Mouse (Mus musculus): ENCODE data around the gene Acadm.

Gene Acadm

GRCm38 (mm10) chr3:153944335-153944990 is at the start of gene Acadm:
Gene Acadm, minus strand, starts transcription at chr3:153944632.
- peak; percentile 5; the same call in 1 of the 2 replicates for TF ChIP-seq GATA4 (IDR thresholded peaks at IDR 0.05; ENCODE audit: insufficient replicate concordance, low read length)

GRCm38 (mm10) chr3:153984428-153985340 is 40.3 kb upstream of the Acadm start:
- TF ChIP-seq GATA4 (IDR thresholded peaks at IDR 0.05; ENCODE audit: insufficient replicate concordance, low read length): no peak

GRCm38 (mm10) chr3:153980611-153981010 is 36.2 kb upstream of the Acadm start:
- no peak for TF ChIP-seq GATA4 (IDR thresholded peaks at IDR 0.05; ENCODE audit: insufficient replicate concordance, low read length)

- no peak for TF ChIP-seq GATA4 (IDR thresholded peaks at IDR 0.05; ENCODE audit: insufficient replicate concordance, low read length)
Measured at GRCm38 (mm10) chr3:153975791-153976190, 31.4 kb upstream of the Acadm start.

GRCm38 (mm10) chr3:153975060-153975459 is 30.6 kb upstream of the Acadm start:
- TF ChIP-seq GATA4 (IDR thresholded peaks at IDR 0.05; ENCODE audit: insufficient replicate concordance, low read length): no peak

GRCm38 (mm10) chr3:153973949-153974760 is 29.7 kb upstream of the Acadm start:
- TF ChIP-seq GATA4 (IDR thresholded peaks at IDR 0.05; ENCODE audit: insufficient replicate concordance, low read length): no peak

GRCm38 (mm10) chr3:153973171-153973948 is 28.9 kb upstream of the Acadm start, which contains the start of gene Slc44a5:
Gene Slc44a5, plus strand, starts transcription at chr3:153973436.
- TF ChIP-seq GATA4 (IDR thresholded peaks at IDR 0.05; ENCODE audit: insufficient replicate concordance, low read length): no peak

GRCm38 (mm10) chr3:153969451-153969850 is 25.0 kb upstream of the Acadm start:
- no peak for TF ChIP-seq GATA4 (IDR thresholded peaks at IDR 0.05; ENCODE audit: insufficient replicate concordance, low read length)

GRCm38 (mm10) chr3:153968549-153968948 is 24.1 kb upstream of the Acadm start:
- no peak for TF ChIP-seq GATA4 (IDR thresholded peaks at IDR 0.05; ENCODE audit: insufficient replicate concordance, low read length)

GRCm38 (mm10) chr3:153967447-153967846 is 23.0 kb upstream of the Acadm start:
- TF ChIP-seq GATA4 (IDR thresholded peaks at IDR 0.05; ENCODE audit: insufficient replicate concordance, low read length): no peak

- TF ChIP-seq GATA4 (IDR thresholded peaks at IDR 0.05; ENCODE audit: insufficient replicate concordance, low read length): no peak
Measured at GRCm38 (mm10) chr3:153961632-153962389, 17.4 kb upstream of the Acadm start.

GRCm38 (mm10) chr3:153960884-153961283 is 16.5 kb upstream of the Acadm start:
- no peak for TF ChIP-seq GATA4 (IDR thresholded peaks at IDR 0.05; ENCODE audit: insufficient replicate concordance, low read length)

- TF ChIP-seq GATA4 (IDR thresholded peaks at IDR 0.05; ENCODE audit: insufficient replicate concordance, low read length): no peak
Measured at GRCm38 (mm10) chr3:153959731-153960207, 15.3 kb upstream of the Acadm start.
